Mouse (Mus musculus) G1E (cell line): ENCODE measurements around the gene Sfmbt1. TPM values are rescaled to one million over a fixed set of nuclear protein-coding genes. Genes with fewer than 3 reads are reported as not detected.
A peak's percentile ranks its signal among the peaks of the same experiment; 100 is the strongest.

Experiments
- ATAC-seq: 2 replicates; pipeline ENCODE4 v1.8.0; 2016; ENCODE audit warnings: mild to moderate bottlenecking; ENCODE audit not compliant: insufficient number of reproducible peaks, poor library complexity, low FRiP score, severe bottlenecking; ENCODE audit errors: extremely low read depth
- DNase-seq: peaks from one replicate; pipeline ENCODE4 v3.0.0; 2012; ENCODE audit warnings: low spot score
- H3K27me3 ChIP-seq: 2 replicates; pipeline ENCODE4 v1.6.1; 2012; ENCODE audit warnings: mild to moderate bottlenecking, low read length, inconsistent platforms; ENCODE audit not compliant: insufficient read depth
- H3K36me3 ChIP-seq: replicated peaks from 2 replicates; pipeline ENCODE3; 2012; ENCODE audit warnings: mild to moderate bottlenecking, inconsistent platforms
- H3K4me1 ChIP-seq: 2 replicates; pipeline ENCODE4 v1.6.1; 2012; ENCODE audit warnings: low read depth, low read length, inconsistent platforms, mixed read lengths; ENCODE audit not compliant: insufficient read depth
- H3K4me3 ChIP-seq: 2 replicates; pipeline ENCODE4 v1.5.1; 2012; ENCODE audit warnings: low read depth, mild to moderate bottlenecking, inconsistent platforms, low read length, moderate library complexity, mixed read lengths
- H3K9me3 ChIP-seq: replicated peaks from 2 replicates; pipeline ENCODE4 v1.6.1; 2012; ENCODE audit warnings: inconsistent platforms
- CTCF ChIP-seq: IDR thresholded peaks from 2 replicates; pipeline ENCODE4 v1.5.1; 2012; ENCODE audit warnings: low read depth, low read length, inconsistent platforms, mixed read lengths
- GATA1 ChIP-seq: IDR thresholded peaks from 2 replicates; pipeline ENCODE4 v1.6.1; 2012; ENCODE audit warnings: borderline replicate concordance, low read length, inconsistent platforms, mixed read lengths
- GATA2 ChIP-seq: IDR thresholded peaks from 2 replicates; pipeline ENCODE4 v1.6.1; 2012; ENCODE audit warnings: low read depth, low read length, inconsistent platforms, borderline replicate concordance
- POLR2AphosphoS5 ChIP-seq: IDR thresholded peaks from 2 replicates; pipeline ENCODE4 v1.6.1; 2012; ENCODE audit warnings: low read depth, low read length, inconsistent platforms; ENCODE audit not compliant: insufficient replicate concordance
- TAL1 ChIP-seq: conservative IDR thresholded peaks from 2 replicates; pipeline ENCODE4 v1.6.1; 2012; ENCODE audit warnings: low read depth, low read length, inconsistent platforms, mixed read lengths
- polyA plus RNA-seq: library from polyadenylated mRNA; stranded (reverse); fragments of >175 nt; gene quantifications from 2 replicates; pipeline ENCODE4 v1.2.3, GENCODE M21; 2012
- total RNA-seq, 2 experiments: library from RNA; stranded (forward) in 1 of 2; stranded (reverse) in 1 of 2; fragments of 200-1000 nt in 1 of 2; fragments of >200 nt in 1 of 2; fragmentation: Nextera tagmentation in 1 of 2; gene quantifications; 2 replicates each; pipeline ENCODE4 v1.2.3; 2014 to 2017

Sfmbt1 gene
- total and polyA plus RNA-seq, 3 experiments: 3.1 to 26.6 (median 14.8) TPM

- no peaks in the 10 kb centered on the region for H3K9me3 ChIP-seq
- DNase-seq: no peak
- peaks cover 24% of the 10 kb centered on the region for H3K4me1 ChIP-seq
- TF ChIP-seq TAL1 (no peak), GATA1 (no peak), POLR2AphosphoS5 (no peak), CTCF (no peak), GATA2 (no peak)
- H3K4me3 ChIP-seq: no peak overlapping the region
- peaks cover 27% of the 10 kb centered on the region for H3K27me3 ChIP-seq
- no peaks in the 10 kb centered on the region for H3K36me3 ChIP-seq
- ATAC-seq: no peak
These were observed 12.1 kb upstream of the Sfmbt1 start for GRCm38 (mm10) chr14:30702512-30702911.

- peaks cover 24% of the 10 kb centered on the region for H3K4me1 ChIP-seq
- TF ChIP-seq POLR2AphosphoS5 (no peak), CTCF (no peak), GATA2 (no peak), TAL1 (no peak), GATA1 (no peak)
- DNase-seq (no peak), ATAC-seq (no peak)
- H3K4me3 ChIP-seq: no peak overlapping the region
- peaks cover 26% of the 10 kb centered on the region for H3K27me3 ChIP-seq
- H3K36me3 ChIP-seq: no peaks in the 10 kb centered on the region
- no peaks in the 10 kb centered on the region for H3K9me3 ChIP-seq
These were observed 11.6 kb upstream of the Sfmbt1 start for GRCm38 (mm10) chr14:30703079-30703478.

- peaks cover 14% of the 10 kb centered on the region for H3K27me3 ChIP-seq
- H3K4me3 ChIP-seq: no peak overlapping the region
- H3K4me1 ChIP-seq: peaks cover 23% of the 10 kb centered on the region
- ATAC-seq: no peak
- H3K36me3 ChIP-seq: no peaks in the 10 kb centered on the region
- DNase-seq: no peak
- H3K9me3 ChIP-seq: no peaks in the 10 kb centered on the region
- TF ChIP-seq TAL1: no peak
- no peak for TF ChIP-seq POLR2AphosphoS5
- no peak for TF ChIP-seq GATA2
- no peak for TF ChIP-seq GATA1
- no peak for TF ChIP-seq CTCF
These were observed 10.4 kb upstream of the Sfmbt1 start for GRCm38 (mm10) chr14:30704098-30704855.

GRCm38 (mm10) chr14:30711892-30712291 is 2.8 kb upstream of the Sfmbt1 start:
- no peak for DNase-seq
- Histone ChIP-seq H3K36me3 (no peaks in the 10 kb centered on the region), H3K27me3 (peaks cover 8% of the 10 kb centered on the region), H3K9me3 (no peaks in the 10 kb centered on the region), H3K4me1 (peaks cover 24% of the 10 kb centered on the region), H3K4me3 (no peak overlapping the region)
- TF ChIP-seq TAL1 (no peak), GATA1 (no peak), GATA2 (no peak), POLR2AphosphoS5 (no peak), CTCF (no peak)
- ATAC-seq: no peak

- H3K27me3 ChIP-seq: peaks cover 8% of the 10 kb centered on the region
- TF ChIP-seq GATA2: no peak
- TF ChIP-seq TAL1: no peak
- TF ChIP-seq POLR2AphosphoS5: no peak
- no peak for TF ChIP-seq CTCF
- no peak for TF ChIP-seq GATA1
- H3K4me3 ChIP-seq: no peak overlapping the region
- peaks cover 35% of the 10 kb centered on the region for H3K4me1 ChIP-seq
- no peak for ATAC-seq
- DNase-seq: no peak
- H3K36me3 ChIP-seq: no peaks in the 10 kb centered on the region
- H3K9me3 ChIP-seq: no peaks in the 10 kb centered on the region
These were observed 880 bp upstream of the Sfmbt1 start for GRCm38 (mm10) chr14:30713769-30714168.

GRCm38 (mm10) chr14:30715618-30716050 is 985 bp downstream of the Sfmbt1 start:
- Histone ChIP-seq H3K36me3 (no peaks in the 10 kb centered on the region), H3K9me3 (no peaks in the 10 kb centered on the region), H3K4me1 (peaks cover 43% of the 10 kb centered on the region), H3K4me3 (peak overlapping the region; percentile 81), H3K27me3 (peaks cover 4% of the 10 kb centered on the region; the same call in 1 of the 2 replicates)
- peak; percentile 79 for DNase-seq
- no peak for ATAC-seq
- no peak for TF ChIP-seq TAL1
